Mouse (Mus musculus): ENCODE measurements at regions not wholly inside any gene's neighbourhood (a gene's known extent, or its start where the extent isn't known, plus 50 kb on each side); places are given as distances from the start of the nearest gene placed in this dataset.
"Not testable (repeated sequence)": the region's sequence is repeated elsewhere in the genome, so short reads cannot be mapped to it uniquely, and the experiment has no call there.

DNA sequence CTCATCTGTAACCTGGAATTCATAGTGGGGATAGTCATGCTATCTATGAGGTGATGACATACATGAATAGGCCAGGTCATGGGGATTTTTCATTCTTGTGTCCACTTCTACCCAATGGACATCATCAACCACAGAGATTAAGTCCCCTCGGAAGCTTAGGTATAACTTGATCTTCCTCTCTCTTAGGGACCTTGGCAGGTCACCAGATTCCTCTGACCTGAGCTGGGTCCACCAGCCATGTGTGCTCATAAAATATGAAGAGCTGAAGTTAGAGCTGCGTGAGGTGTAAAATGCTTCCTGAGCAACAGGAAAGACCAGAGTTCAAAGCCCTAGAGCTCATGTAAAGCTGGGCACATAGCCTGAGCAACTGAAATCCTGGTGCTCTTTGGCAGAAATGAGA is 105.3 kb downstream of the Ero1lb start:
- not testable (repeated sequence) for H3K27me3 ChIP-seq; H3K9me3 ChIP-seq; H3K36me3 ChIP-seq; ATAC-seq (ENCODE audit: low FRiP score, low read depth); H3K4me1 ChIP-seq; H3K9ac ChIP-seq (replicated peaks); H3K4me3 ChIP-seq; H3K27ac ChIP-seq (replicated peaks); H3K4me2 ChIP-seq (replicated peaks)
- WGBS: 95% methylated on average over 2 of the region's 2 CpGs

DNA sequence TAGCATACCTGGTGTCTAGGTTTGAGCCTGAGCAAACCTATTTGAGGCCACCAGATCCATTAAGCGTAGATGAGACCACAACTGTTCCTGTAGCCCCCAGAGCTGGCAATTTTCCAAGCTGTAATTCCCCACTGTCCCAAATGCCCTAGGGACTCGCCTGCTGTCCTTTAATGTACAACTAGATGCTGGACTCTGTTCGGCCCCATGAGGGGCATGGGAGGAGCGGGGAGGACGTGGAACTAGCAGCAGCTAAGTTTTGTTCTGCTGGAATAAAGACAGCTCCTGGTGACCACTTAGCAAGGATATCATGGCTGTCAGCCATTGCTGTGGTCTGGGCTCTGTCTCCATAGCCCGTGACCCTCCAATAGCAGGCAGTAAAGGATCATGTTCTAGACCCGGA is 103.1 kb downstream of the Ero1lb start:
- no CpG with 5 or more reads among the region's 7 CpGs for WGBS
- not testable (repeated sequence) for H3K4me2 ChIP-seq (replicated peaks); H3K9ac ChIP-seq (replicated peaks); H3K36me3 ChIP-seq; H3K9me3 ChIP-seq; H3K4me1 ChIP-seq; H3K27ac ChIP-seq (replicated peaks); ATAC-seq (ENCODE audit: low FRiP score, low read depth); H3K4me3 ChIP-seq; H3K27me3 ChIP-seq

DNA sequence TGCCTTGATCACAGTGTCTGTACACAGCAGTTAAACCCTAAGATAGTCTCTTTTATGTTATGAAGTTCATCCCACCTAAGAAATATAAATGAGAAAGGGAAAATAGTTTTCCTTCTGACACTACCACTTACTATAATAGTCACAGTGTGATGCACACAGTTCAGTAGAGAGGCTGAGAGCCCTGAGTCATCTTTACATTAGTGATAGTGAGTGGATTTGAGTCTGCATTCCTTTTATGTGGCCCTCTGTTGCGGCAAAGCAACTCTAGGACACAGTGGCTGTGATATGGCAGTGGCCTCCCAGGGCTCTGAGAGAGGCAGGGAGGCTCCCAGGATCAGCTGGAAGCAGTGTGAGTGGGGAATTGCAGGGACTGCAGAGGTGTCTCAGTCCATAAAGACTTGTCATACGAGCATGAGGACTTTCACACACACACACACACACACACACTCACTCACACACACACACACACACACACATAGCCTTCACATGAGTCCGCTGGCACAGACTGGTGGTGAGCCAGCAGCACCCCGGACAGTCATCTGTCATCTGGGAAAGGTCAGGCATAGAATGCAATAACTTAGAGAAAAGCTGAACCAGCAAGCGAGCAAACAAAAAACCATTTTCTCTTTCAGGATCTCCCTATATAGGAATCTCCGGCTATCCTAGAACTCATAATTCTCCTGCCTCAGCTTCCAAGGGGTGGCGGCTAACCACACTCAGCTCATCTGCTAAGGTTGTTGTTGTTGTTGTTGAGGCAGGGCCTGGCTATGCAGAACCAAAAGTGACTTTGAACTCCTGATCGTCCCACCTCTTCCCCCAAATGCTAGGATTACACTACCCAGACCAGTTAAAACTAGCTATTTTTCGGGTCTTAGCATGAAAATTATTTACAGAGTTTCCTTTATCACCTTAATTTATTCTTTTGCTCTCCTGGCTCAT is 102.3 kb downstream of the Ero1lb start:
- H3K27me3 ChIP-seq; H3K4me3 ChIP-seq; H3K36me3 ChIP-seq; H3K9ac ChIP-seq (replicated peaks); H3K4me2 ChIP-seq (replicated peaks); H3K4me1 ChIP-seq; H3K27ac ChIP-seq (replicated peaks); H3K9me3 ChIP-seq; ATAC-seq (ENCODE audit: low FRiP score, low read depth): not testable (repeated sequence)
- 84% methylated on average over 9 of the region's 9 CpGs for WGBS

DNA sequence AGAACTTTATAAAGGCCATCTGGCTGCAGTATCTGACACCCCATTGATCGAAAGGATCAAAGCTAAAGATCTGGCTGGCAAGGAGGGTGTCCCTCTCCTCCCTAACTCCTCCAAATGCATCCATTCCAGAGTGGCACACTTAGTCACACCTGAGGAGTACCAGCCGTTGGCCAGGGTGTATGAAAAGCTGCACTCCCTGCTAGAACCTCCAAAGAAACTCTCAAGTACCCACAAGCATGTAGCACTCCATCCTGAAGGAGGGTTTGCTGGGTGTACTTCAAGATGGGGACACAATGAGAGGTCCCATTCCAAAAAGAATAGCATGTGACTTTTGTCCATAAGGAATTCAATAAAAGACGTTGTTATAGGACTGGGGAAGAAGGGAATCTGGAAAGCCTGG is 100.4 kb downstream of the Ero1lb start:
- not testable (repeated sequence) for H3K9me3 ChIP-seq; H3K4me2 ChIP-seq (replicated peaks); ATAC-seq (ENCODE audit: low FRiP score, low read depth); H3K27ac ChIP-seq (replicated peaks); H3K36me3 ChIP-seq; H3K9ac ChIP-seq (replicated peaks); H3K27me3 ChIP-seq; H3K4me1 ChIP-seq; H3K4me3 ChIP-seq
- 86% methylated on average over 3 of the region's 3 CpGs for WGBS
